Mouse (Mus musculus) erythroblast, embryonic 14.5 days (primary cell): ENCODE measurements around the gene Gm10722.
"Not testable (repeated sequence)": the region's sequence is repeated elsewhere in the genome, so short reads cannot be mapped to it uniquely, and the experiment has no call there.

Experiments
- GATA1 ChIP-seq: IDR thresholded peaks from 2 replicates; pipeline ENCODE4 v1.6.1; 2012; ENCODE audit warnings: low read length, inconsistent platforms, mixed read lengths
- TAL1 ChIP-seq: IDR thresholded peaks from 3 replicates; pipeline ENCODE4 v1.6.1; 2012; ENCODE audit warnings: low read length, inconsistent platforms, mixed read lengths

- TF ChIP-seq GATA1, TAL1: not testable (repeated sequence)
Measured at GRCm38 (mm10) chr9:3019835-3020727, 19.4 kb downstream of the Gm10722 start.
